Mouse (Mus musculus) liver, postnatal 0 days (tissue): ENCODE results near the gene Bnc2. TPM values are rescaled to one million over a fixed set of nuclear protein-coding genes. Genes with fewer than 3 reads are reported as not detected.

Experiments used
- ATAC-seq: fragments of 200-750 bp; cut with Nextera tagmentation; 2 replicates; pipeline ENCODE4 v1.8.0; 2017; ENCODE audit warnings: mild to moderate bottlenecking, moderate library complexity
- DNase-seq: peaks from one replicate; pipeline ENCODE4 v3.0.0-alpha.2; 2016
- H3K27ac ChIP-seq: fragments of 300-500 bp; sonication (generic); 2 replicates; pipeline ENCODE4 v1.5.1; 2014; ENCODE audit warnings: antibody characterized with exemption, moderate library complexity, mild to moderate bottlenecking, low read depth
- H3K27me3 ChIP-seq: fragments of 300-500 bp; sonication (generic); 2 replicates; pipeline ENCODE4 v1.6.1; 2014; ENCODE audit warnings: low read length, control low read depth, mixed read lengths; ENCODE audit not compliant: insufficient read depth
- H3K36me3 ChIP-seq: fragments of 300-500 bp; sonication (generic); replicated peaks from 2 replicates; pipeline ENCODE4 v1.6.1; 2014; ENCODE audit warnings: mild to moderate bottlenecking, control low read depth, low read length, moderate library complexity, mixed read lengths; ENCODE audit not compliant: insufficient read depth
- H3K4me1 ChIP-seq: fragments of 300-500 bp; sonication (generic); 2 replicates; pipeline ENCODE4 v1.6.1; 2014; ENCODE audit warnings: antibody characterized with exemption, mild to moderate bottlenecking, control low read depth; ENCODE audit not compliant: insufficient read depth
- H3K4me2 ChIP-seq: fragments of 300-500 bp; sonication (generic); 2 replicates; pipeline ENCODE4 v1.6.1; 2014; ENCODE audit warnings: low read depth, mild to moderate bottlenecking, low read length, moderate library complexity, mixed read lengths
- H3K4me3 ChIP-seq: fragments of 300-500 bp; sonication (generic); 2 replicates; pipeline ENCODE4 v1.5.1; 2014; ENCODE audit warnings: low read depth, low read length
- H3K9ac ChIP-seq: fragments of 300-500 bp; sonication (generic); replicated peaks from 2 replicates; pipeline ENCODE4 v1.6.1; 2014; ENCODE audit warnings: mild to moderate bottlenecking, moderate library complexity
- H3K9me3 ChIP-seq: fragments of 300-500 bp; sonication (generic); 2 replicates; pipeline ENCODE4 v1.6.1; 2016; ENCODE audit warnings: mild to moderate bottlenecking, control low read depth, low read length, mixed read lengths
- CTCF ChIP-seq: sonication (generic); IDR thresholded peaks from 2 replicates; pipeline ENCODE4 v1.5.1; 2016; ENCODE audit warnings: antibody characterized with exemption, low read depth
- EP300 ChIP-seq: IDR thresholded peaks from 2 replicates; pipeline ENCODE4 v1.6.1; 2016; ENCODE audit warnings: antibody characterized with exemption, low read depth, mild to moderate bottlenecking
- WGBS: fragments of 180-500 bp; shearing (Covaris S2); extraction: QIAGEN DNeasy Blood & Tissue Kit; methylation state at CpG from one replicate; pipeline ENCODE4 v1.1.7; 2014; ENCODE audit not compliant: insufficient replicate concordance; 5-methylcytosine and 5-hydroxymethylcytosine counted together
- polyA plus RNA-seq: library from polyadenylated mRNA; unstranded; fragments of >200 nt; fragmentation: Nextera tagmentation; extraction: Ambion mirVana; gene quantifications from 2 replicates; pipeline ENCODE4 v1.2.1, GENCODE M21; 2015

Gene Bnc2
- polyA plus RNA-seq, 1 experiment from 2014 or later, result 0.32 TPM

DNA sequence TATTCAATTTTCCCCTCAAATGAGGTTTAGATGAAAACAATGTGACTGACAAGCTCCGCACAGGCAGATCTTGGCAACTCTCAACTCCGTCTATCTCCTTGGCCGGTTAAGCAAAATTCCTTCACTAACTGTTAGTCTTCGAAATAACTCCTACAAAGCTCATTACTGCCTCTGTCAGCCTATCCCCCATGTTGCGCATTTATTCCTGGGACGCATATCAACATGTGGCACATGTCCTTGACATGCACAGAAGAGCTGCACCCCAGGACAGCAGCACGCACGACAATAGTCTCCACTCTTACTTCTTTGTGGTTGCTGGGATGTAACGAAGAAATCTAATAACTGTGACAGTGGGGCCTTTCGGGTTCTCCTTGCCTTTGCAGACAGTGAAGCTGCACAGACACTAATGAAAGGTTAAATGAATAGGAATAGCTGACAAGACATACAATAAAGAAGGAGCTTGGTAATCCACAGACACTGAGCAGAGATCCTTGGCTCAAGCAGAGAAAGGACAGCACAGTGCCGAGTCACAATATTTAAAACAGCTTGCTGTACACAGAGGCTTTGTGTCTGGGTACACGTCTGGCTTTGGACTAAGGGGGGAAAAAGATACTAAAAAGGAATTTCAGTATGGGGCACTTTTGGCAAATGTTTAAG, 6.0 kb downstream of the Bnc2 start:
- H3K9me3 ChIP-seq, result no peaks in the 10 kb centered on the region
- no peak overlapping the region for H3K27ac ChIP-seq
- no peak overlapping the region for H3K4me3 ChIP-seq
- 74% methylated on average over 12 of the region's 12 CpGs for WGBS
- H3K4me2 ChIP-seq, result no peak overlapping the region
- ATAC-seq (no peak), DNase-seq (no peak)
- H3K4me1 ChIP-seq, result no peaks in the 10 kb centered on the region
- TF ChIP-seq CTCF, result no peak
- TF ChIP-seq EP300, result no peak
- peaks cover 24% of the 10 kb centered on the region for H3K27me3 ChIP-seq
- no peaks in the 10 kb centered on the region for H3K36me3 ChIP-seq
- no peak overlapping the region for H3K9ac ChIP-seq

DNA sequence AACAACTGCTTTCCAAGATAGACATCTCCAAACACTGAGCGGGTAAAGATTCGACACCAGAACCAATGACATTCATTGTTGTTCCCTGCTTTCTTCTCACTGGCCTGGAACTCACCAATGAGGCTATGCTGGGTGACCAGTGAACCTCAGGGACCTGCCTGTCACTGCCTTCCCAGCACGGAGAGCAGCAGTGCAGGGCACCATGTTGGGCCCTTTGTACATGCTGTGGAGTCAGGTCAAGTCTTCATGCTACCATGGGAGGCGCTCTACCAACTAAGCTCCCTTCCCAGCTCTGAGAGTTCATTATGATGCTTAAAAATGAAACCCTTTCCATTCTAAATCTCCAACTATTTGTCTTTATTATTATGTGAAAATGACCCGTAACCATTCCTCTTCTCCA, 6.8 kb downstream of the Bnc2 start:
- Histone ChIP-seq H3K4me3 (no peak overlapping the region), H3K9ac (no peak overlapping the region), H3K36me3 (no peaks in the 10 kb centered on the region), H3K4me1 (no peaks in the 10 kb centered on the region), H3K27me3 (peaks cover 16% of the 10 kb centered on the region), H3K27ac (no peak overlapping the region), H3K4me2 (no peak overlapping the region), H3K9me3 (no peaks in the 10 kb centered on the region)
- ATAC-seq, result no peak
- 79% methylated on average over 5 of the region's 5 CpGs for WGBS
- DNase-seq, result no peak
- TF ChIP-seq EP300 (no peak), CTCF (no peak)

DNA sequence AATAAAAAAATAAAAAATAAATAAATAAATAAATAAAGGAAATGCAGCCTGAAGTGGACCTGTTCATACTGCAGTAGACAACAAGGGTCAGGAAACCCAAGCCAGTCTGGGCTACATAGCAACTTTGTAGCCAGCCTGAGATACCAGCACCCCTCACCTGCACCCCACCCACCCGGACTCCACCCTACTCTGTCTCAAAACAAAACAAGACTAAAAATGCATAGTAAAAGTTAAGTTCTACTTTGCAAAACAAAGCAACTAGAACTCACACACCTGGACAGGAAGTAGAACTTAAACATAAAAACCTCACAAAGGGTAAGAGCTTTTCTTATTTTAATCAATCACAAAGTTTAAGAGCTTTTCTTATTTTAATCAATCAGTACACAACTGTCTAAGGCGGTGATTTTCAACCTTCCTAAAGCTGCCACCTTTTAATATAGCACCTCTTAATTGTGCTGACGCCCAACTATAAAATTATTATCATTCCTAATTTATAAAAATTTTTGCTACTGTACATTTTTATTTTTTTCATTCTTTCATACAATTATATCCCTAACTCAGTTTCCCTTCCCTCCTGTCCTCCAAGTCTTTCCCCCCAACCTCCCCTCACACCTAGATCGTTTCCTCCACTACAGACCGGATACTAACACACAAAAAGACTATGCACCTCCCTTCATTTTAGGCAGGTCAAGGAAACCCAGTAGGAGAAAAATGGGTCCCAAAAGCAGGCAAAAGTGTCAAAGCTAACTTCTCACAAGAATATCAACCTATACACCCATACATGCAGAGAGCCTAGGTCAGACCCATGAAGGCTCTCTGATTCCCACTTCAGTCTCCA, 12.6 kb downstream of the Bnc2 start:
- H3K36me3 ChIP-seq, result no peaks in the 10 kb centered on the region
- ATAC-seq, result no peak
- H3K9ac ChIP-seq, result no peak overlapping the region
- H3K4me2 ChIP-seq, result no peak overlapping the region
- no peaks in the 10 kb centered on the region for H3K9me3 ChIP-seq
- no peak overlapping the region for H3K27ac ChIP-seq
- H3K4me3 ChIP-seq, result no peak overlapping the region
- WGBS, result 73% methylated on average over 5 of the region's 5 CpGs
- no peak for TF ChIP-seq EP300
- TF ChIP-seq CTCF, result no peak
- no peak for DNase-seq
- H3K4me1 ChIP-seq, result no peaks in the 10 kb centered on the region
- H3K27me3 ChIP-seq, result no peaks in the 10 kb centered on the region

DNA sequence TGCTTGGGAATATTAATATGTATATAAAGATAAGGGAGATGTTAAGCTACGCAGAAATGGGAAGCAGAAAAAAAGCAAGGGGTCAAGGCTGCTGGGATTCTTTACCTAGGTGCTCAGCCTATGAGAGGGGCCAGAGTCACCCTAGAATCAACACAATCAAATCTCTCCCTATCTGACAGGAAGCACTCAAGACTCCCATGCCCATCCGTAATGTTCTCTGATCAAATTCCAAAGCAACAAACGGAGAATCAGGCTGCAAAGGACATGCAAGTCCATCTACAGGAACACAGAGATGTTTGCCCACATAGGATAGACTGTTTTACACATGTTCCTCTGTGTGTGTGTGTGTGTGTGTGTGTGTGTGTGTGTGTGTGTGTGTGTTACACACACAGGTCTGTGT, 13.7 kb downstream of the Bnc2 start:
- no peaks in the 10 kb centered on the region for H3K4me1 ChIP-seq
- no peak overlapping the region for H3K4me2 ChIP-seq
- no peaks in the 10 kb centered on the region for H3K36me3 ChIP-seq
- H3K27ac ChIP-seq, result no peak overlapping the region
- H3K9ac ChIP-seq, result no peak overlapping the region
- H3K27me3 ChIP-seq, result no peaks in the 10 kb centered on the region
- WGBS, result 63% methylated on average over 3 of the region's 3 CpGs
- ATAC-seq (no peak), DNase-seq (no peak)
- no peaks in the 10 kb centered on the region for H3K9me3 ChIP-seq
- TF ChIP-seq EP300 (no peak), CTCF (no peak)
- H3K4me3 ChIP-seq, result no peak overlapping the region

DNA sequence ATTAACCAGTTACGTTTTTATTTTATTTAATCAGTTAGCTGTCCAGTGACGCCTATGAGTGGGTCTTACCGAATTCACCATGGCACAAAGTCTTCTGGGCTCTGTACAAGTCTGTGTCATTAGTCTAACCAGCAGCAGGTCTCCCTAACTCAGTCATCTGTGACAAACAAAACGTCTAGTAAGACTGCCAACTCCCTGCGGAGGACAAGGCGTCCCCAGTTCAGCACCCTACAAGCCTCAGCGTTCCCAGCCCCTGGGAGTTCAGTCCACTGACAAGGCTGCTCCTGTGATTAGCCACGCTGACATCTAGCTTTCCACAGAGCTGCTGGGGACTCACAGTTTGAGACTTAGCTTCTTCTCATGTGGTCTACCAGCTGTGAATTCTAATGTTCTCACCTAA, 23.3 kb downstream of the Bnc2 start:
- Histone ChIP-seq H3K9ac (no peak overlapping the region), H3K9me3 (no peaks in the 10 kb centered on the region), H3K27me3 (no peaks in the 10 kb centered on the region), H3K36me3 (no peaks in the 10 kb centered on the region), H3K4me2 (no peak overlapping the region), H3K27ac (no peak overlapping the region), H3K4me1 (no peaks in the 10 kb centered on the region), H3K4me3 (no peak overlapping the region)
- WGBS, result 66% methylated on average over 8 of the region's 8 CpGs
- DNase-seq (no peak), ATAC-seq (no peak)
- TF ChIP-seq CTCF, result no peak
- TF ChIP-seq EP300, result no peak

DNA sequence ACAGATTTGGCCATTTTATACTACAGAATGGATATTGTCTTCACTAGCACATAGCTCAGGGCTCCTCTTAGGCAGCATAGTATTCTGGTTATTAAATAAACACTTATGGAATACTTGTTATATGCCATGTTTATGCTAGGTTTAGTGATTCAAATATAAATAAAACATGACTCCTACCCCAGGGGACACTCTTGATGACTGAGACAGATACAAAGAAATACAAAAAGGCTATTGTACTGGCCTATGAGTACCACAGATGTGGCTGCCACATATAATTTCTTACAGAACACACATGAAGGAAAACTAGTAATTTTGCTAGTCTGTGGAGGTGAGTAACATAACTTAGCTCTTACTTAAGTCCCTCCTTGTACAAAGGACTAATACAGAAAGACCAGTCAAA, 28.5 kb downstream of the Bnc2 start:
- TF ChIP-seq CTCF, result no peak
- no peak for TF ChIP-seq EP300
- H3K4me2 ChIP-seq, result no peak overlapping the region
- no peaks in the 10 kb centered on the region for H3K27me3 ChIP-seq
- DNase-seq (no peak), ATAC-seq (no peak)
- no peak overlapping the region for H3K27ac ChIP-seq
- H3K9me3 ChIP-seq, result no peaks in the 10 kb centered on the region
- no peaks in the 10 kb centered on the region for H3K36me3 ChIP-seq
- no peak overlapping the region for H3K9ac ChIP-seq
- no peak overlapping the region for H3K4me3 ChIP-seq
- no peaks in the 10 kb centered on the region for H3K4me1 ChIP-seq
